Mouse (Mus musculus) left cerebral cortex, adult 6 months (tissue): ENCODE measurements around the gene Klhl12. TPM values are rescaled to one million over a fixed set of nuclear protein-coding genes. Genes with fewer than 3 reads are reported as not detected.

Experiments used
- long read RNA-seq, 2 experiments: library from polyadenylated mRNA; unstranded; transcript quantifications; one replicate each; pipeline ENCODE4 v2.0.0; 2019 to 2020
- polyA plus RNA-seq: library from polyadenylated mRNA; unstranded; fragments of <200 nt; fragmentation: Nextera tagmentation; gene quantifications from 2 replicates; pipeline ENCODE4 v1.2.3, GENCODE M21; 2021

Gene Klhl12
- polyA plus RNA-seq, result 14.5 and 18.0 TPM in 2 replicates
- long read RNA-seq, experiment 1, transcript Klhl12-201 (12 exons, 3,408 nt), result major isoform, 106 of 135 reads
- long read RNA-seq, experiment 1, transcript Klhl12-203 (12 exons, 3,277 nt), result minor isoform, 9 of 135 reads
- long read RNA-seq, experiment 1, partial matches to known transcripts, result 8 of 135 reads
- long read RNA-seq, experiment 1, other reads (novel, unspliced or antisense), result 12 of 135 reads
- long read RNA-seq, experiment 2, transcript Klhl12-201 (12 exons, 3,408 nt), result major isoform, 8 of 16 reads
- long read RNA-seq, experiment 2, partial matches to known transcripts, result 7 of 16 reads
- long read RNA-seq, experiment 2, other reads (novel, unspliced or antisense), result 1 of 16 reads

GRCm38 (mm10) chr1:134454904-134455824 lies at the start of gene Klhl12:
Gene Klhl12 (plus strand): TSS chr1:134455531.

DNA sequence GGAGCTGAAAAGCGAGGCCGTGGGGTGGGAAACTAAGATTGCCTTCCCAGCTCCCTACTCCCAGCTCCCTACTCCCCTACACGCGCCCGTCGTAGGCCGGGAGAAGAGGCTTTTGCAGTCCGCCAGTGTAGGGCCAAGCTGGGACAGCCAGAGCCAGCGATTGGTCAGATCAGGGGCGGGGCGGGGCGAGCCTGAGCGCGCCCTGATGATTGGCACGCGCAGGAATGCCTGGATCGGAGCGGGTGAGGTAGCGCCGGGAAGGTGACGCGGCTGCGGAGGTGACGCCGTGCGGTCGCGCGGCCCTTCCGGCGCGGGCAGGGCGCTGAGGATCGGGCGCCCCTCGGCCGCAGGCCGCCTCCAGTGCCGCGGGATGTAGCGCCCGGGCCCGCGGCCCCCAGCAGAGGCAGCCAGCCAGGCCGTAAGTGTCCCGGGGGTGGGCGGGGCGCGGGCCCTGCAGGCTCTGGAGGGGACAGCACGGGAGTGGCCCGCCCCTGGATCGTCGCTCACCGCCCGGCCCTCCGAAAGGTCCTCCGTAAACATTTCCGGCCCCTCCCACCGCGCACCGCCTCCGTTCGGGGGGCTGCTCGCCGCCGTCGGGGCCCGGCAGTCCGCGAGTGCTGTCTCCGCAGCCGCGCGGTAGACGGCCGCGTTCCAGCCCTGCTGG lies 40.0 kb upstream of the Klhl12 start, which contains the start of gene Adipor1:
Gene Adipor1, plus strand, starts transcription at position 211 of the 664 bp plus-strand sequence.

GRCm38 (mm10) chr1:134494428-134495215 lies 39.3 kb downstream of the Klhl12 start, which contains the start of gene Rabif:
Gene Rabif (plus strand): TSS chr1:134494648.

Other genes with a start within 250 kb of the Klhl12 start
- gene Adora1, start 220.1 kb upstream of the Klhl12 start, polyA plus RNA-seq, result 73.4 and 80.0 TPM in 2 replicates
- not detected in 2 replicates for gene Myog, start 165.5 kb upstream of the Klhl12 start, polyA plus RNA-seq
- gene Ppfia4, start 122.6 kb upstream of the Klhl12 start, polyA plus RNA-seq, result 12.0 and 12.5 TPM in 2 replicates
- 41.3 and 59.9 TPM in 2 replicates for gene Tmem183a, start 93.6 kb upstream of the Klhl12 start, polyA plus RNA-seq
- gene 4933406M09Rik, start 69.6 kb upstream of the Klhl12 start, polyA plus RNA-seq, result not detected in 2 replicates
- 27.7 and 34.2 TPM in 2 replicates for gene Cyb5r1, start 50.0 kb upstream of the Klhl12 start, polyA plus RNA-seq
- gene Adipor1, start 40.2 kb upstream of the Klhl12 start, polyA plus RNA-seq, result 80.0 and 101 TPM in 2 replicates
- gene Rabif, start 39.1 kb downstream of the Klhl12 start, polyA plus RNA-seq, result 30.1 and 35.8 TPM in 2 replicates
- not detected in 2 replicates for gene Mgat4e, start 94.2 kb downstream of the Klhl12 start, polyA plus RNA-seq
- gene Kdm5b, start 104.6 kb downstream of the Klhl12 start, polyA plus RNA-seq, result 11.5 and 11.6 TPM in 2 replicates
- gene Syt2, start 191.1 kb downstream of the Klhl12 start, polyA plus RNA-seq, result 16.2 and 27.2 TPM in 2 replicates